Mouse (Mus musculus) thymus, adult 18-20 months (tissue): ENCODE results near the gene Mum1.

ENCODE experiments used
- DNase-seq, 2 experiments: peaks; one replicate each; pipeline ENCODE4 v3.0.0; 2022; ENCODE audit warnings: mixed read lengths in 2 of 2

The Mum1 gene

GRCm38 (mm10) chr10:80273847-80274246 is 47.6 kb downstream of the Mum1 start:
- DNase-seq = no peak

- DNase-seq = no peak
Observed at GRCm38 (mm10) chr10:80276238-80276637, 50.0 kb downstream of the Mum1 start.

- DNase-seq = no peak
Observed at GRCm38 (mm10) chr10:80278390-80278789, 52.2 kb downstream of the Mum1 start.

GRCm38 (mm10) chr10:80279273-80279672 is 53.0 kb downstream of the Mum1 start:
- no peak for DNase-seq

- no peak for DNase-seq
Observed at GRCm38 (mm10) chr10:80281304-80281703, 55.1 kb downstream of the Mum1 start.

GRCm38 (mm10) chr10:80281921-80282371 is 55.7 kb downstream of the Mum1 start:
- DNase-seq = no peak

- no peak for DNase-seq
Observed at GRCm38 (mm10) chr10:80282481-80283441, 56.5 kb downstream of the Mum1 start.

- no peak for DNase-seq
Observed at GRCm38 (mm10) chr10:80285222-80286070, 59.2 kb downstream of the Mum1 start.

GRCm38 (mm10) chr10:80288097-80288496 is 61.9 kb downstream of the Mum1 start:
- no peak for DNase-seq

- no peak for DNase-seq
Observed at GRCm38 (mm10) chr10:80288657-80289056, 62.4 kb downstream of the Mum1 start.

- DNase-seq = peak; percentile 88 to 89
Observed at GRCm38 (mm10) chr10:80292251-80293146, 66.3 kb downstream of the Mum1 start, which contains the start of gene Rps15. Gene Rps15, plus strand, starts transcription at chr10:80292453.

- no peak for DNase-seq
Observed at GRCm38 (mm10) chr10:80293325-80293724, 67.1 kb downstream of the Mum1 start.
